ENCODE assay signal across 8 mouse cellular contexts in genomic region chr4:122998537-122999262, GRCm38 (mm10). TPM values are rescaled to one million over a fixed set of nuclear protein-coding genes. Genes with fewer than 3 reads are reported as not detected.
DNase-seq lines count a peak whose midpoint lies in the region; ATAC-seq and TF ChIP-seq lines count a peak whose summit lies in the region.

No protein-coding gene starts in this region.

- H3K4me2 ChIP-seq in forebrain, embryonic 13.5 days: peak overlapping the region; percentile 84
- peak overlapping the region; percentile 20; the same call in 1 of the 2 replicates for H3K4me2 ChIP-seq in liver, embryonic 14.5 days (ENCODE audit: low read depth)
- H3K4me2 ChIP-seq in stomach, postnatal 0 days (replicated peaks; ENCODE audit: low read depth): no peak overlapping the region; the same call in 1 of the 2 replicates

- H3K27ac ChIP-seq in forebrain, embryonic 13.5 days: peak overlapping the region; percentile 96
- H3K27ac ChIP-seq in liver, embryonic 14.5 days: no peak overlapping the region
- no peak overlapping the region for H3K27ac ChIP-seq in stomach, postnatal 0 days (replicated peaks)
- no peak overlapping the region for H3K27ac ChIP-seq in heart, adult 2 months

- 2% methylated on average over 12 of the region's 12 CpGs for WGBS in forebrain, embryonic 13.5 days
- WGBS in liver, embryonic 14.5 days (ENCODE audit: insufficient replicate concordance): 24% methylated on average over 12 of the region's 12 CpGs
- WGBS in stomach, postnatal 0 days: 40% methylated on average over 12 of the region's 12 CpGs
- 32% methylated on average over 12 of the region's 12 CpGs for WGBS in heart, adult 2 months

- TF ChIP-seq EP300 in liver, embryonic 14.5 days (IDR thresholded peaks at IDR 0.05; ENCODE audit: low read depth): no peak
- no peak for TF ChIP-seq EP300 in stomach, postnatal 0 days (optimal IDR thresholded peaks at IDR 0.05)
- TF ChIP-seq EP300 in heart, adult 2 months (IDR thresholded peaks at IDR 0.05; ENCODE audit: insufficient read depth, low read depth, low read length): no peak

- H3K4me3 ChIP-seq in forebrain, embryonic 13.5 days: peak overlapping the region; percentile 94
- no peak overlapping the region for H3K4me3 ChIP-seq in liver, embryonic 14.5 days (ENCODE audit: insufficient read depth in 1 of 2, low read depth in 2 of 2, low read length in 2 of 2)
- no peak overlapping the region for H3K4me3 ChIP-seq in stomach, postnatal 0 days (ENCODE audit: low read depth, low read length)
- no peak overlapping the region for H3K4me3 ChIP-seq in heart, adult 2 months

- no peak for TF ChIP-seq CTCF in liver, embryonic 14.5 days (IDR thresholded peaks at IDR 0.05; ENCODE audit: low read depth)
- no peak for TF ChIP-seq CTCF in stomach, postnatal 0 days (IDR thresholded peaks at IDR 0.05; ENCODE audit: low read depth)
- TF ChIP-seq CTCF in heart, adult 2 months (IDR thresholded peaks at IDR 0.05): no peak

- intact Hi-C loops in heart, adult 2 months (cut with DNase I): no loop called here

- TF ChIP-seq POLR2A in heart, adult 2 months (IDR thresholded peaks at IDR 0.05; ENCODE audit: insufficient read depth, low read depth, low read length): no peak

- no peaks in the 10 kb centered on the region for H3K79me2 ChIP-seq in heart, adult 2 months (replicated peaks; ENCODE audit: control insufficient read depth, insufficient read depth, low read length)

- peak overlapping the region; percentile 98 for H3K9ac ChIP-seq in forebrain, embryonic 13.5 days
- H3K9ac ChIP-seq in liver, embryonic 14.5 days (replicated peaks): no peak overlapping the region
- no peak overlapping the region for H3K9ac ChIP-seq in stomach, postnatal 0 days (ENCODE audit: low read length)
- no peak overlapping the region for H3K9ac ChIP-seq in heart, adult 2 months (ENCODE audit: low read depth, low read length)

- H3K27me3 ChIP-seq in forebrain, embryonic 13.5 days: no peaks in the 10 kb centered on the region
- peaks cover 44% of the 10 kb centered on the region for H3K27me3 ChIP-seq in liver, embryonic 14.5 days (ENCODE audit: control insufficient read depth, insufficient read depth, low read length)
- H3K27me3 ChIP-seq in stomach, postnatal 0 days (ENCODE audit: control insufficient read depth, insufficient read depth, low read length): no peaks in the 10 kb centered on the region
- peaks cover 6% of the 10 kb centered on the region; the same call in 1 of the 2 replicates for H3K27me3 ChIP-seq in heart, adult 2 months (ENCODE audit: control insufficient read depth, insufficient read depth, low read length)

- peak; percentile 34 for DNase-seq in right cerebral cortex, postnatal 14 days
- no peak for DNase-seq in right cerebral cortex, adult 2 months (ENCODE audit: low spot score in 2 of 2)
- no peak for DNase-seq in liver, embryonic 14.5 days (ENCODE audit: low read depth in 3 of 3, low spot score in 3 of 3)
- peak; percentile 52 for DNase-seq in stomach, postnatal 0 days (ENCODE audit: low spot score)
- no peak for DNase-seq in urinary bladder, adult 2 months (ENCODE audit: low spot score)
- no peak for DNase-seq in heart, adult 2 months

- H3K4me1 ChIP-seq in forebrain, embryonic 13.5 days: peaks cover 63% of the 10 kb centered on the region
- 0 out of 4 replicates have a peak, but pooled peaks cover 0 to 2% of the 10 kb centered on the region in 2 experiments for H3K4me1 ChIP-seq in liver, embryonic 14.5 days (replicated peaks; ENCODE audit: control insufficient read depth in 2 of 2, insufficient read depth in 2 of 2, low read length in 1 of 2)
- H3K4me1 ChIP-seq in stomach, postnatal 0 days (replicated peaks; ENCODE audit: control insufficient read depth, insufficient read depth): no peaks in the 10 kb centered on the region
- H3K4me1 ChIP-seq in heart, adult 2 months (ENCODE audit: control insufficient read depth, insufficient read depth, low read length): no peaks in the 10 kb centered on the region

- H3K9me3 ChIP-seq in forebrain, embryonic 13.5 days (replicated peaks): no peaks in the 10 kb centered on the region
- no peaks in the 10 kb centered on the region for H3K9me3 ChIP-seq in liver, embryonic 14.5 days (ENCODE audit: control insufficient read depth, low read length)
- no peaks in the 10 kb centered on the region for H3K9me3 ChIP-seq in stomach, postnatal 0 days (ENCODE audit: control insufficient read depth, low read length)

- H3K36me3 ChIP-seq in forebrain, embryonic 13.5 days (ENCODE audit: poor library complexity, severe bottlenecking): peaks cover 36% of the 10 kb centered on the region
- H3K36me3 ChIP-seq in liver, embryonic 14.5 days (replicated peaks; ENCODE audit: control insufficient read depth, insufficient read depth, low read depth): no peaks in the 10 kb centered on the region
- no peaks in the 10 kb centered on the region for H3K36me3 ChIP-seq in stomach, postnatal 0 days (ENCODE audit: control insufficient read depth, insufficient read depth, low read length)
- no peaks in the 10 kb centered on the region for H3K36me3 ChIP-seq in heart, adult 2 months (ENCODE audit: control insufficient read depth, insufficient read depth, low read length)

- peak; percentile 79 for ATAC-seq in forebrain, embryonic 13.5 days
- no peak for ATAC-seq in liver, embryonic 14.5 days (ENCODE audit: insufficient read depth)
- ATAC-seq in stomach, postnatal 0 days (ENCODE audit: low FRiP score, low TSS enrichment): no peak
- ATAC-seq in erythroblast, adult 5-6 weeks (replicated peaks; ENCODE audit: low FRiP score, poor library complexity, severe bottlenecking): no peak

RNA-seq across cellular contexts. Expression of gene Mycl, which starts 3.2 kb away (rescaled TPM):
- polyA plus RNA-seq in forebrain, embryonic 13.5 days (2015; fragmentation: Nextera tagmentation; extraction: Ambion mirVana): 59.3 and 63.3 TPM in 2 replicates
- 0.37 and 0.53 TPM in 2 replicates for polyA plus RNA-seq in liver, embryonic 14.5 days (2012; rRNA removed)
- 0.44 and 0.52 TPM in 2 replicates for polyA plus RNA-seq in liver, embryonic 14.5 days (2014; fragmentation: Nextera tagmentation; extraction: Ambion mirVana)
- polyA plus RNA-seq in stomach, postnatal 0 days (2015; fragmentation: Nextera tagmentation; extraction: Ambion mirVana): 14.2 and 17.4 TPM in 2 replicates
- total RNA-seq in erythroblast, adult 5-6 weeks (2015; ENCODE audit: low replicate concordance): 1.7 TPM in 1 of 2 replicates, not detected in the other
- 0.56 and 2.5 TPM in 2 replicates for total RNA-seq in erythroblast, adult 5-6 weeks (2017; ENCODE audit: low replicate concordance)
- polyA plus RNA-seq in urinary bladder, adult 2 months (2012; rRNA removed): 50.5 and 53.6 TPM in 2 replicates
- under 1 TPM; 0.10 to 0.18 TPM for total RNA-seq in heart, adult 2 months (2021)
- 0.20 and 0.64 TPM in 2 replicates for polyA plus RNA-seq in heart, adult 2 months (2012; rRNA removed)

RNA-seq across cellular contexts. Expression of gene Trit1, which starts 17.7 kb away (rescaled TPM):
- polyA plus RNA-seq in forebrain, embryonic 13.5 days (2015; fragmentation: Nextera tagmentation; extraction: Ambion mirVana): 26.0 and 31.9 TPM in 2 replicates
- 2.4 and 3.7 TPM in 2 replicates for polyA plus RNA-seq in liver, embryonic 14.5 days (2012; rRNA removed)
- polyA plus RNA-seq in liver, embryonic 14.5 days (2014; fragmentation: Nextera tagmentation; extraction: Ambion mirVana): 5.2 and 5.3 TPM in 2 replicates
- polyA plus RNA-seq in stomach, postnatal 0 days (2015; fragmentation: Nextera tagmentation; extraction: Ambion mirVana): 11.6 and 12.0 TPM in 2 replicates
- 3.5 and 5.0 TPM in 2 replicates for total RNA-seq in erythroblast, adult 5-6 weeks (2015; ENCODE audit: low replicate concordance)
- total RNA-seq in erythroblast, adult 5-6 weeks (2017; ENCODE audit: low replicate concordance): 2.0 and 3.2 TPM in 2 replicates
- polyA plus RNA-seq in urinary bladder, adult 2 months (2012; rRNA removed): 15.9 and 16.2 TPM in 2 replicates
- 1 to 10 TPM; 5.4 to 5.5 TPM for total RNA-seq in heart, adult 2 months (2021)
- polyA plus RNA-seq in heart, adult 2 months (2012; rRNA removed): 2.4 and 2.8 TPM in 2 replicates

RNA-seq across cellular contexts. Expression of gene Mfsd2a, which starts 37.7 kb away (rescaled TPM):
- 26.7 and 28.2 TPM in 2 replicates for polyA plus RNA-seq in forebrain, embryonic 13.5 days (2015; fragmentation: Nextera tagmentation; extraction: Ambion mirVana)
- 0.03 and 0.08 TPM in 2 replicates for polyA plus RNA-seq in liver, embryonic 14.5 days (2012; rRNA removed)
- 0.22 TPM in 1 of 2 replicates, not detected in the other for polyA plus RNA-seq in liver, embryonic 14.5 days (2014; fragmentation: Nextera tagmentation; extraction: Ambion mirVana)
- polyA plus RNA-seq in stomach, postnatal 0 days (2015; fragmentation: Nextera tagmentation; extraction: Ambion mirVana): 6.8 and 7.1 TPM in 2 replicates
- total RNA-seq in erythroblast, adult 5-6 weeks (2015; ENCODE audit: low replicate concordance): not detected in 2 replicates
- not detected in 2 replicates for total RNA-seq in erythroblast, adult 5-6 weeks (2017; ENCODE audit: low replicate concordance)
- 3.7 and 5.0 TPM in 2 replicates for polyA plus RNA-seq in urinary bladder, adult 2 months (2012; rRNA removed)
- total RNA-seq in heart, adult 2 months (2021): under 1 TPM; 0.23 to 0.39 TPM
- polyA plus RNA-seq in heart, adult 2 months (2012; rRNA removed): 0.12 TPM in 1 of 2 replicates, not detected in the other

Comparison
In these comparisons a context has a peak if more than half of its experiments do, and no peak if none do; other contexts are left out.
1. DNase-seq: peak in right cerebral cortex, postnatal 14 days (single experiment) and stomach, postnatal 0 days (single experiment); none in right cerebral cortex, adult 2 months (0 of 2), liver, embryonic 14.5 days (0 of 3), urinary bladder, adult 2 months (single experiment) and heart, adult 2 months (0 of 2).